Mouse (Mus musculus) lung, embryonic 14.5 days (tissue): ENCODE measurements around the gene Arhgap8. TPM values are rescaled to one million over a fixed set of nuclear protein-coding genes. Genes with fewer than 3 reads are reported as not detected.
"Not testable (repeated sequence)": the region's sequence is repeated elsewhere in the genome, so short reads cannot be mapped to it uniquely, and the experiment has no call there.

Source experiments
- ATAC-seq: fragments of 200-750 bp; cut with Nextera tagmentation; 2 replicates; pipeline ENCODE4 v1.8.0; 2017; ENCODE audit warnings: mild to moderate bottlenecking, moderate TSS enrichment, moderate library complexity; ENCODE audit not compliant: insufficient read depth
- DNase-seq: peaks from one replicate; pipeline ENCODE4 v3.0.0-alpha.2; 2015
- H3K27ac ChIP-seq: fragments of 300-500 bp; sonication (generic); 2 replicates; pipeline ENCODE4 v1.5.1; 2014; ENCODE audit warnings: low read depth, mild to moderate bottlenecking, moderate library complexity
- H3K27me3 ChIP-seq: fragments of 300-500 bp; sonication (generic); 2 replicates; pipeline ENCODE4 v1.6.1; 2014; ENCODE audit warnings: low read length, control low read depth; ENCODE audit not compliant: insufficient read depth
- H3K36me3 ChIP-seq: fragments of 300-500 bp; sonication (generic); 2 replicates; pipeline ENCODE4 v1.6.1; 2014; ENCODE audit warnings: control low read depth; ENCODE audit not compliant: insufficient read depth
- H3K4me1 ChIP-seq: fragments of 300-500 bp; sonication (generic); 2 replicates; pipeline ENCODE4 v1.6.1; 2014; ENCODE audit warnings: antibody characterized with exemption, control low read depth; ENCODE audit not compliant: insufficient read depth
- H3K4me2 ChIP-seq: fragments of 300-500 bp; sonication (generic); 2 replicates; pipeline ENCODE4 v1.6.1; 2014; ENCODE audit warnings: mild to moderate bottlenecking
- H3K4me3 ChIP-seq: fragments of 300-500 bp; sonication (generic); 2 replicates; pipeline ENCODE4 v1.5.1; 2014; ENCODE audit warnings: low read depth, low read length
- H3K9ac ChIP-seq: fragments of 300-500 bp; sonication (generic); 2 replicates; pipeline ENCODE4 v1.6.1; 2014
- H3K9me3 ChIP-seq: fragments of 300-500 bp; sonication (generic); 2 replicates; pipeline ENCODE4 v1.6.1; 2016; ENCODE audit warnings: low read depth, low read length, control low read depth
- CTCF ChIP-seq: IDR thresholded peaks from 2 replicates; pipeline ENCODE4 v1.5.1; 2016; ENCODE audit warnings: antibody characterized with exemption, low read depth
- WGBS: fragments of 180-500 bp; shearing (Covaris S2); extraction: QIAGEN DNeasy Blood & Tissue Kit; methylation state at CpG from one replicate; pipeline ENCODE4 v1.1.7; 2014; 5-methylcytosine and 5-hydroxymethylcytosine counted together
- polyA plus RNA-seq: library from polyadenylated mRNA; unstranded; fragments of >200 nt; fragmentation: Nextera tagmentation; extraction: Ambion mirVana; gene quantifications from 2 replicates; pipeline ENCODE4 v1.2.1, GENCODE M21; 2014

The Arhgap8 gene
- polyA plus RNA-seq, 1 experiment from 2014 or later = 18.1 TPM

- H3K9me3 ChIP-seq = no peaks in the 10 kb centered on the region
- ATAC-seq (peak; percentile 62), DNase-seq (peak; percentile 89)
- no peak overlapping the region for H3K9ac ChIP-seq
- no peaks in the 10 kb centered on the region for H3K4me1 ChIP-seq
- 8% methylated on average over 3 of the region's 3 CpGs for WGBS
- no peaks in the 10 kb centered on the region for H3K27me3 ChIP-seq
- no peak overlapping the region for H3K4me2 ChIP-seq
- no peak overlapping the region for H3K27ac ChIP-seq
- 0 out of 2 replicates have a peak, but pooled peaks cover 2% of the 10 kb centered on the region for H3K36me3 ChIP-seq
- no peak overlapping the region for H3K4me3 ChIP-seq
- peak; percentile 91 for TF ChIP-seq CTCF
Measured at GRCm38 (mm10) chr15:84754987-84755386, 35.1 kb downstream of the Arhgap8 start.

GRCm38 (mm10) chr15:84756426-84756825 is 36.6 kb downstream of the Arhgap8 start:
- no peak for TF ChIP-seq CTCF
- no peaks in the 10 kb centered on the region for H3K4me1 ChIP-seq
- no peaks in the 10 kb centered on the region for H3K9me3 ChIP-seq
- no peak for ATAC-seq
- 0 out of 2 replicates have a peak, but pooled peaks cover 2% of the 10 kb centered on the region for H3K36me3 ChIP-seq
- H3K27me3 ChIP-seq = no peaks in the 10 kb centered on the region
- no peak overlapping the region for H3K9ac ChIP-seq
- 4% methylated on average over 22 of the region's 22 CpGs for whole genome bisulfite sequencing
- DNase-seq = peak; percentile 7
- peak overlapping the region; percentile 15; the same call in 1 of the 2 replicates for H3K4me3 ChIP-seq
- peak overlapping the region; percentile 57 for H3K4me2 ChIP-seq
- no peak overlapping the region for H3K27ac ChIP-seq

- Histone ChIP-seq H3K4me2 (no peak overlapping the region), H3K27me3 (no peaks in the 10 kb centered on the region), H3K4me3 (no peak overlapping the region), H3K4me1 (no peaks in the 10 kb centered on the region), H3K27ac (no peak overlapping the region), H3K36me3 (0 out of 2 replicates have a peak, but pooled peaks cover 2% of the 10 kb centered on the region), H3K9ac (no peak overlapping the region), H3K9me3 (no peaks in the 10 kb centered on the region)
- peak; percentile 45 for DNase-seq
- WGBS = 40% methylated on average over 4 of the region's 4 CpGs
- ATAC-seq = no peak
- peak; percentile 75 for TF ChIP-seq CTCF
Measured at GRCm38 (mm10) chr15:84758493-84758892, 38.6 kb downstream of the Arhgap8 start.

GRCm38 (mm10) chr15:84762712-84763422 is 43.0 kb downstream of the Arhgap8 start:
- Histone ChIP-seq H3K27ac (no peak overlapping the region), H3K4me1 (no peaks in the 10 kb centered on the region), H3K36me3 (0 out of 2 replicates have a peak, but pooled peaks cover 2% of the 10 kb centered on the region), H3K9ac (no peak overlapping the region), H3K4me3 (no peak overlapping the region), H3K9me3 (no peaks in the 10 kb centered on the region), H3K4me2 (no peak overlapping the region), H3K27me3 (no peaks in the 10 kb centered on the region)
- WGBS = 78% methylated on average over 8 of the region's 8 CpGs
- no peak for TF ChIP-seq CTCF
- ATAC-seq (no peak), DNase-seq (no peak)

- no peak overlapping the region for H3K4me3 ChIP-seq
- TF ChIP-seq CTCF = no peak
- H3K27me3 ChIP-seq = no peaks in the 10 kb centered on the region
- H3K4me2 ChIP-seq = no peak overlapping the region
- ATAC-seq (no peak), DNase-seq (no peak)
- no peak overlapping the region for H3K9ac ChIP-seq
- no peaks in the 10 kb centered on the region for H3K4me1 ChIP-seq
- H3K9me3 ChIP-seq = no peaks in the 10 kb centered on the region
- no peak overlapping the region for H3K27ac ChIP-seq
- WGBS = 42% methylated on average over 7 of the region's 7 CpGs
- H3K36me3 ChIP-seq = 0 out of 2 replicates have a peak, but pooled peaks cover 2% of the 10 kb centered on the region
Measured at GRCm38 (mm10) chr15:84763423-84763812, 43.6 kb downstream of the Arhgap8 start.

GRCm38 (mm10) chr15:84766621-84767020 is 46.8 kb downstream of the Arhgap8 start:
- no peak for ATAC-seq
- 36% methylated on average over 10 of the region's 10 CpGs for WGBS

GRCm38 (mm10) chr15:84768531-84768930 is 48.7 kb downstream of the Arhgap8 start:
- not testable (repeated sequence) for H3K36me3 ChIP-seq, H3K27me3 ChIP-seq, H3K4me2 ChIP-seq, DNase-seq, H3K9ac ChIP-seq, H3K9me3 ChIP-seq, H3K27ac ChIP-seq, H3K4me1 ChIP-seq, H3K4me3 ChIP-seq, ATAC-seq
- 68% methylated on average over 3 of the region's 4 CpGs for WGBS

More at GRCm38 (mm10) chr15:84766621-84767020, 46.8 kb downstream of the Arhgap8 start:
- H3K4me2 ChIP-seq = no peak overlapping the region
- no peaks in the 10 kb centered on the region for H3K27me3 ChIP-seq
- no peaks in the 10 kb centered on the region for H3K9me3 ChIP-seq
- H3K36me3 ChIP-seq = no peaks in the 10 kb centered on the region
- H3K4me3 ChIP-seq = no peak overlapping the region
- H3K27ac ChIP-seq = no peak overlapping the region
- no peak overlapping the region for H3K9ac ChIP-seq
- peak; percentile 12 for DNase-seq
- H3K4me1 ChIP-seq = no peaks in the 10 kb centered on the region
- TF ChIP-seq CTCF = no peak
